Mouse (Mus musculus) midbrain, embryonic 12.5 days (tissue): ENCODE data around the gene Bglap3. TPM values are rescaled to one million over a fixed set of nuclear protein-coding genes. Genes with fewer than 3 reads are reported as not detected.
"Not testable (repeated sequence)": the region's sequence is repeated elsewhere in the genome, so short reads cannot be mapped to it uniquely, and the experiment has no call there.

ENCODE experiments used
- ATAC-seq: fragments of 200-750 bp; cut with Nextera tagmentation; 2 replicates; pipeline ENCODE4 v1.8.0; 2017; ENCODE audit warnings: low read depth, moderate TSS enrichment, moderate library complexity; ENCODE audit not compliant: low FRiP score
- H3K27ac ChIP-seq: fragments of 300-500 bp; sonication (generic); replicated peaks from 2 replicates; pipeline ENCODE4 v1.5.1; 2016; ENCODE audit warnings: mild to moderate bottlenecking
- H3K27me3 ChIP-seq: fragments of 300-500 bp; sonication (generic); 2 replicates; pipeline ENCODE4 v1.6.1; 2016; ENCODE audit warnings: mild to moderate bottlenecking
- H3K36me3 ChIP-seq: fragments of 300-500 bp; sonication (generic); 2 replicates; pipeline ENCODE4 v1.6.1; 2016
- H3K4me1 ChIP-seq: fragments of 300-500 bp; sonication (generic); 2 replicates; pipeline ENCODE4 v1.6.1; 2016
- H3K4me2 ChIP-seq: fragments of 300-500 bp; sonication (generic); replicated peaks from 2 replicates; pipeline ENCODE4 v1.6.1; 2016; ENCODE audit warnings: mild to moderate bottlenecking, moderate library complexity
- H3K4me3 ChIP-seq: fragments of 300-500 bp; sonication (generic); 2 replicates; pipeline ENCODE4 v1.5.1; 2016; ENCODE audit warnings: mild to moderate bottlenecking
- H3K9ac ChIP-seq: fragments of 300-500 bp; sonication (generic); replicated peaks from 2 replicates; pipeline ENCODE4 v1.6.1; 2016; ENCODE audit warnings: mild to moderate bottlenecking, moderate library complexity
- H3K9me3 ChIP-seq: fragments of 300-500 bp; sonication (generic); 2 replicates; pipeline ENCODE4 v1.6.1; 2016; ENCODE audit warnings: mild to moderate bottlenecking
- WGBS: fragments of 180-500 bp; shearing (Covaris S2); methylation state at CpG from one replicate; pipeline ENCODE4 v1.1.7; 2016; 5-methylcytosine and 5-hydroxymethylcytosine counted together
- polyA plus RNA-seq: library from polyadenylated mRNA; unstranded; fragments of >200 nt; fragmentation: Nextera tagmentation; extraction: Ambion mirVana; gene quantifications from 2 replicates; pipeline ENCODE4 v1.2.1, GENCODE M21; 2016

Gene Bglap3
- polyA plus RNA-seq, 1 experiment from 2014 or later: not detected

GRCm38 (mm10) chr3:88403522-88404230 is 31.1 kb upstream of the Bglap3 start:
- WGBS: 95% methylated on average over 10 of the region's 10 CpGs
- H3K4me3 ChIP-seq: no peak overlapping the region
- H3K9ac ChIP-seq: no peak overlapping the region
- peaks cover 8% of the 10 kb centered on the region for H3K4me1 ChIP-seq
- no peak overlapping the region for H3K4me2 ChIP-seq
- no peaks in the 10 kb centered on the region for H3K9me3 ChIP-seq
- no peaks in the 10 kb centered on the region for H3K27me3 ChIP-seq
- no peak for ATAC-seq
- H3K36me3 ChIP-seq: peaks cover 10% of the 10 kb centered on the region; the same call in 1 of the 2 replicates
- no peak overlapping the region for H3K27ac ChIP-seq

DNA sequence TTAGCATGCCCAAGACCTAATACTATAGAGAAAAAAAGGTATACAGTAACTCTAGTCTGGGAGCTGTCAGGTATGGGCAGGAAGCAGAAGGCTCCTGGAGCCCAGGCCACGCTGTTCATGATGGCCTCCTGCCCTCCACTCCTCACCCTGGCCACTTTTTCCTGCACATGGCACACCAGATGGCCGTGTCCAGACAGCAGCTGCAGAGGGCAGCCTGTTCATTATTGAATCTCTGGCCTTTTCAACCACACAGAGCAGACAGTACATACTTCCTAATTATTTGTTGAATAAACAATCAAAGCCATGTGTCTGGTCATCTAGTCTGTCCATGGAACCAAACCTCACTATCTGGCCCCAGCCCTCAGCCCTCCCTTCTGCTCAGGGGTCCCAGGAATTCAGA is 26.1 kb upstream of the Bglap3 start:
- H3K27me3 ChIP-seq: no peaks in the 10 kb centered on the region
- 77% methylated on average over 2 of the region's 2 CpGs for WGBS
- no peak overlapping the region for H3K9ac ChIP-seq
- no peak overlapping the region for H3K4me2 ChIP-seq
- H3K36me3 ChIP-seq: peaks cover 17% of the 10 kb centered on the region
- ATAC-seq: no peak
- H3K9me3 ChIP-seq: no peaks in the 10 kb centered on the region
- no peak overlapping the region for H3K27ac ChIP-seq
- H3K4me3 ChIP-seq: no peak overlapping the region
- H3K4me1 ChIP-seq: no peaks in the 10 kb centered on the region

GRCm38 (mm10) chr3:88395742-88396141 is 23.2 kb upstream of the Bglap3 start:
- 94% methylated on average over 8 of the region's 8 CpGs for WGBS
- H3K4me1 ChIP-seq: no peaks in the 10 kb centered on the region

GRCm38 (mm10) chr3:88395288-88395687 is 22.7 kb upstream of the Bglap3 start:
- peaks cover 15% of the 10 kb centered on the region; the same call in 1 of the 2 replicates for H3K36me3 ChIP-seq
- no peak overlapping the region for H3K27ac ChIP-seq
- 94% methylated on average over 6 of the region's 6 CpGs for WGBS
- no peak overlapping the region for H3K4me2 ChIP-seq
- no peak overlapping the region for H3K4me3 ChIP-seq
- no peaks in the 10 kb centered on the region for H3K9me3 ChIP-seq
- no peaks in the 10 kb centered on the region for H3K4me1 ChIP-seq
- no peak overlapping the region for H3K9ac ChIP-seq
- no peak for ATAC-seq
- H3K27me3 ChIP-seq: no peaks in the 10 kb centered on the region

More at GRCm38 (mm10) chr3:88395742-88396141, 23.2 kb upstream of the Bglap3 start:
- no peak for ATAC-seq
- H3K27me3 ChIP-seq: no peaks in the 10 kb centered on the region
- H3K9ac ChIP-seq: no peak overlapping the region
- H3K4me2 ChIP-seq: no peak overlapping the region
- no peak overlapping the region for H3K27ac ChIP-seq
- H3K9me3 ChIP-seq: no peaks in the 10 kb centered on the region
- peaks cover 17% of the 10 kb centered on the region; the same call in 1 of the 2 replicates for H3K36me3 ChIP-seq
- H3K4me3 ChIP-seq: no peak overlapping the region

DNA sequence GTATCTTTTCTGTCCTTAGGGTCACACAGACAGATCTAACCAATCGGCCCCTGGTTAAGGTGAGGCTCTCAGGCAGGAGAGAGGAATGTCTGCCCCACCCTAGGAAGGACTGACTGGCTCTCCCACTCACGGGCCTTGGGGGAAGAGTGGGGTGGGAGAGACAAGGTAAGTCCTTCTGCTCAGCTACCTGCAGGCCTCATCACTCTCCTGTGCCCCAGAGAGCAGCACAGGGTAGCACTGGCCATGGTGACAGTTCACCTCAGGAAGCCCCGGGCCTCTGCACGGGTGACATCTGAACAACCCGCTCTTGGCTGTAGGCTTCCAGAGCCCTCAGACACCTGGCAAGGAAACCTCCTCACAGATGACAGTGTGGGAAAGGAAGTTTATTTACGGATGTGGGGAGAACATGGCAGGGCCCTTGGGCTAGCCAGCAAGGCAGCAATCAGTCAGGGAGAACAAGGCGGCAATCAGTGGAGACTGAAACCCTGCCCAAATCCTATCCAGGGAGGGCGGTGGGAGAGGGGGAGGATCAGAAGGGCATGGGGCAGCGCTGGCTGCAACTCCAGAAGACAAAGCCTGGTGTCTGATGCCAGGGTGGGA is 21.3 kb upstream of the Bglap3 start:
- Histone ChIP-seq H3K9ac (no peak overlapping the region), H3K4me1 (no peaks in the 10 kb centered on the region), H3K36me3 (peaks cover 18% of the 10 kb centered on the region; the same call in 1 of the 2 replicates), H3K27ac (no peak overlapping the region), H3K4me3 (no peak overlapping the region), H3K9me3 (no peaks in the 10 kb centered on the region), H3K27me3 (no peaks in the 10 kb centered on the region), H3K4me2 (no peak overlapping the region)
- no peak for ATAC-seq
- 93% methylated on average over 9 of the region's 9 CpGs for WGBS

DNA sequence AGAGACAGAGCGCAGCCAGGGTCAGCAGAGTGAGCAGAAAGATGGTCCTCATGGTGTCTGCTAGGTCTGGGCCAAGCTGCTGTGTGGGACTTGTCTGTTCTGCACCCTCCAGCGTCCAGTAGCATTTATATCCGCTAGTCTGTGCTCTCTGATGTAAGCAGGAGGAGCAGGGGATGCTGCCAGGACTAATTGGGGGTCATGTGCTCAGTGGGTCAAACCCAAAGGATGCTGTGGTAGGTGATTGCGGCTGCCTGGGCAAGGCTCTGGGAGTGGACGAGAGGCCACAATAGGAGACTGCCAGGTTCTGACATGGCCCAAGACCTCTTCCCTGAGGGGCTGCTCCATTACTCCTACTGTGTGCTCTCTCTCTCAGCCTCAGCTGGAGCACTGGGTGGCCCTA is 11.8 kb upstream of the Bglap3 start, which contains the start of gene Bglap:
TSS of gene Bglap (minus strand) at position 101 of the 400 bp plus-strand sequence.
- no peak within 1 kb of the TSS for H3K27ac ChIP-seq
- no peaks in the 10 kb centered on the region for H3K36me3 ChIP-seq
- no peak for ATAC-seq
- no peak within 1 kb of the TSS for H3K4me2 ChIP-seq
- no peak within 1 kb of the TSS for H3K4me3 ChIP-seq
- no peaks in the 10 kb centered on the region for H3K27me3 ChIP-seq
- no peaks in the 10 kb centered on the region for H3K9me3 ChIP-seq
- H3K9ac ChIP-seq: no peak within 1 kb of the TSS
- WGBS: 87% methylated on average over 5 of the region's 5 CpGs
- H3K4me1 ChIP-seq: 0 out of 2 replicates have a peak, but pooled peaks cover 4% of the 10 kb centered on the region

DNA sequence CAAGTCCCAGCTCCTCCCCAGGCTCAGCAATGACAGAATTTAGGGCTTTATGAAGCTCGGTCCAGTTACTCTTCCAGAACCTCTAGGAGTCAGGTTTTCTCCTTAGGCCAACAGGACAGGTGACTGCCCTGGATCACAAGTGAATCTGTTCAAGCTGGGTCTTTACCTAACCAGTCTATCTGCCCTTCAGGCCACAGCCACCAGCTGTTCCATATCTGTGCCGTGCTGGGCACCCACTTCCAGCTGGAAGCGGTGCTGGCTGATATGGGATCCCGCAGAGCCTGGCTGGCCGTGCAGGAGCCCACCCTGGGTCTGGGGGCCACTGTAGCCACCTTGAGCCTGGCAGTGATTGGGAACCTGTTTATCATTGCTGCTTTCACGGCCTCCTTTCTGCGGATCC is 9.8 kb upstream of the Bglap3 start:
- not testable (repeated sequence) for H3K4me2 ChIP-seq, H3K4me1 ChIP-seq
- 59% methylated on average over 3 of the region's 7 CpGs for WGBS

GRCm38 (mm10) chr3:88381389-88382315 is 9.1 kb upstream of the Bglap3 start:
- not testable (repeated sequence) for H3K4me1 ChIP-seq, H3K36me3 ChIP-seq, H3K27me3 ChIP-seq, H3K9me3 ChIP-seq
- Histone ChIP-seq H3K27ac (peak overlapping the region; percentile 67), H3K4me2 (peak overlapping the region; percentile 45), H3K4me3 (peak overlapping the region; percentile 24; the same call in 1 of the 2 replicates), H3K9ac (peak overlapping the region; percentile 41; the same call in 1 of the 2 replicates)
- peak; percentile 88 for ATAC-seq
- 5% methylated on average over 22 of the region's 22 CpGs for WGBS

More for the DNA sequence above, 9.8 kb upstream of the Bglap3 start:
- not testable (repeated sequence) for ATAC-seq, H3K36me3 ChIP-seq, H3K4me3 ChIP-seq, H3K27me3 ChIP-seq, H3K9ac ChIP-seq, H3K9me3 ChIP-seq, H3K27ac ChIP-seq

DNA sequence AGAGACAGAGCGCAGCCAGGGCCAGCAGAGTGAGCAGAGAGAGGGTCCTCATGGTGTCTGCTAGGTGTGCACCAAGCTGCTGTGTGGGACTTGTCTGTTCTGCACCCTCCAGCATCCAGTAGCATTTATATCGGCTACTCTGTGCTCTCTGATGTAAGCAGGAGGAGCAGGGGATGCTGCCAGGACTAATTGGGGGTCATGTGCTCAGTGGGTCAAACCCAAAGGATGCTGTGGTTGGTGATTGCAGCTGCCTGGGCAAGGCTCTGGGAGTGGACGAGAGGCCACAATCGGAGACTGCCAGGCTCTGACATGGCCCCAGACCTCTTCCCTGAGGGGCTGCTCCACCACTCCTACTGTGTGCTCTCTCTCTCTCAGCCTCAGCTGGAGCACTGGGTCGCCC is 6.1 kb upstream of the Bglap3 start, which contains the start of gene Bglap2:
TSS of gene Bglap2 (minus strand) at position 101 of the 400 bp plus-strand sequence.
- not testable (repeated sequence) for H3K36me3 ChIP-seq, H3K4me2 ChIP-seq, H3K27ac ChIP-seq, H3K9ac ChIP-seq, H3K9me3 ChIP-seq, ATAC-seq, H3K4me3 ChIP-seq, H3K27me3 ChIP-seq
- peaks cover 12% of the 10 kb centered on the region; the same call in 1 of the 2 replicates for H3K4me1 ChIP-seq
- 83% methylated on average over 5 of the region's 5 CpGs for WGBS

GRCm38 (mm10) chr3:88376644-88377043 is 4.1 kb upstream of the Bglap3 start:
- H3K27me3 ChIP-seq, H3K4me1 ChIP-seq, H3K36me3 ChIP-seq, H3K9me3 ChIP-seq, ATAC-seq, H3K4me3 ChIP-seq, H3K9ac ChIP-seq: not testable (repeated sequence)
- H3K4me2 ChIP-seq: peak overlapping the region; percentile 29; the same call in 1 of the 2 replicates
- 0 out of 2 replicates have a peak overlapping the region, but pooled peaks have one; percentile 4 for H3K27ac ChIP-seq
- 31% methylated on average over 7 of the region's 7 CpGs for WGBS

- not testable (repeated sequence) for H3K9ac ChIP-seq, H3K4me1 ChIP-seq, H3K27me3 ChIP-seq, H3K4me3 ChIP-seq, H3K36me3 ChIP-seq, H3K9me3 ChIP-seq
- Histone ChIP-seq H3K4me2 (peak overlapping the region; percentile 29), H3K27ac (0 out of 2 replicates have a peak overlapping the region, but pooled peaks have one; percentile 4)
- peak; percentile 90 for ATAC-seq
- 9% methylated on average over 19 of the region's 19 CpGs for WGBS
Observed at GRCm38 (mm10) chr3:88375750-88376626, 3.4 kb upstream of the Bglap3 start.
